Mouse (Mus musculus): ENCODE data around the gene Grasp. TPM values are rescaled to one million over a fixed set of nuclear protein-coding genes. Genes with fewer than 3 reads are reported as not detected.
A peak's percentile ranks its signal among the peaks of the same experiment; 100 is the strongest.

The Grasp gene
- polyA plus RNA-seq, 1 experiment from 2014 or later: 13.8 TPM

DNA sequence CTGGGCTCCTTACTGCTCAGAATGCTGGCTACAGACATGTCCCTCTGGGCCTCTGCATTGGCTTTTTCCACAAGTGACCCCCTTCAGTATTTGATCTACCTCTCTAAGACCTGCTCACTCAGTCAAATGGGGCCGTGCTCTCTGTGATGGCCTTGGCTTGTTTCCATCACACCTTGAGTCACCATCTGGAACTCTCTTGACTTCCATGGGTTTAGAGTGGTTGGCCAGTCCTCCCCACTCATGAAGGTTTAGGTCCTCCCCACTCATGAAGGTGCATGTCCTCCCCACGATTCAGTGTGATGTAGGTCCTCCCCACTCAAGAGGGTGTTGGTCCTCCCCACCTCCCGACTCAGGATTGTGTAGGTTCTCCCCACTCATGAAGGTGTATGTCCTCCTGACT is 9.2 kb downstream of the Grasp start:
- no peak overlapping the region for H3K27ac ChIP-seq
- H3K27me3 ChIP-seq (replicated peaks): peaks cover 12% of the 10 kb centered on the region; the same call in 1 of the 2 replicates
- 86% methylated on average over 3 of the region's 3 CpGs for WGBS
- H3K4me2 ChIP-seq (replicated peaks): no peak overlapping the region
- H3K9ac ChIP-seq: no peak overlapping the region
- no peak overlapping the region for H3K4me3 ChIP-seq
- peaks cover 13% of the 10 kb centered on the region for H3K4me1 ChIP-seq
- H3K36me3 ChIP-seq: peaks cover 26% of the 10 kb centered on the region
- no peak for ATAC-seq (ENCODE audit: low FRiP score, low read depth)
- no peaks in the 10 kb centered on the region for H3K9me3 ChIP-seq

DNA sequence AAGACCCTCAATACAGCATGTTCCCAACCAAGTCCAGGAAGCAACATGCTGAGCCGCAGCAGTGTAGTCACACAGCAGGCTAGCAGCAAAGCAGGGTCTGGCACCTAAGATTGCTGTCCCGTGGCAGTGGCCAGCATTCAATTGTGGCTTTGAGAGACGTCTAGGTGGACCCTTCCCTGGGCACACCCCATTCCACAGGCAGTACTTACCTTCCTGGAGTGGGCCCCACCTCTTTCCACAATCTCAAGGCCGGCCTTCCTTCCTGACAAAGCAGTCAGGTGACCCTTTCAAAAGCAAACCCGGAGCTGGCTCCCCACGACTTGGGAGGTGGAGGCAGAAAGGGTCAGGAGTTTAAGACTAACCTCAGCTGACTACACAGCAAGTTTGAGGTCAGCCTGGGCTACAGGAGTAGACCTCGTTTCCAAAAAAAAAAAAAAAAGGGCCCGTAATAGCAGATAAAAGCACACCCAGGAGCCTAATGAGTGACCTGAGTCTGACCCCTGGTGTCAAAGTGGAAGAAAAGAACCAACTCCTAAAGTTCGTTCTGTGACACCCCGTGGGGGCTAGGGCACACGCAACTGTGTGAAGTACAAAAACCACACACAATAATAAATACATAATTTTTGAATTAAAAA is 9.8 kb downstream of the Grasp start:
- no peak overlapping the region for H3K4me2 ChIP-seq (replicated peaks)
- WGBS: 17% methylated on average over 11 of the region's 11 CpGs
- H3K36me3 ChIP-seq: peaks cover 26% of the 10 kb centered on the region
- no peak overlapping the region for H3K9ac ChIP-seq
- H3K27me3 ChIP-seq (replicated peaks): peaks cover 17% of the 10 kb centered on the region
- H3K4me3 ChIP-seq: no peak overlapping the region
- H3K9me3 ChIP-seq: no peaks in the 10 kb centered on the region
- no peak for ATAC-seq (ENCODE audit: low FRiP score, low read depth)
- peaks cover 14% of the 10 kb centered on the region for H3K4me1 ChIP-seq
- no peak overlapping the region for H3K27ac ChIP-seq

GRCm38 (mm10) chr15:101234611-101235341 is 10.8 kb downstream of the Grasp start:
- no peak for ATAC-seq (ENCODE audit: low FRiP score, low read depth)
- H3K9ac ChIP-seq: no peak overlapping the region
- H3K27ac ChIP-seq: no peak overlapping the region
- H3K27me3 ChIP-seq (replicated peaks): peaks cover 17% of the 10 kb centered on the region
- H3K4me2 ChIP-seq (replicated peaks): no peak overlapping the region
- H3K9me3 ChIP-seq: no peaks in the 10 kb centered on the region
- peaks cover 19% of the 10 kb centered on the region for H3K36me3 ChIP-seq
- no peak overlapping the region for H3K4me3 ChIP-seq
- H3K4me1 ChIP-seq: peaks cover 18% of the 10 kb centered on the region
- WGBS: 72% methylated on average over 10 of the region's 10 CpGs

- Histone ChIP-seq H3K4me2 (replicated peaks) (no peak overlapping the region), H3K4me3 (no peak overlapping the region), H3K27ac (no peak overlapping the region), H3K9me3 (no peaks in the 10 kb centered on the region), H3K27me3 (replicated peaks) (peaks cover 17% of the 10 kb centered on the region), H3K9ac (no peak overlapping the region), H3K4me1 (peaks cover 18% of the 10 kb centered on the region), H3K36me3 (peaks cover 14% of the 10 kb centered on the region)
- WGBS: 31% methylated on average over 5 of the region's 5 CpGs
- no peak for ATAC-seq (ENCODE audit: low FRiP score, low read depth)
Measured at GRCm38 (mm10) chr15:101235342-101235698, 11.3 kb downstream of the Grasp start.

DNA sequence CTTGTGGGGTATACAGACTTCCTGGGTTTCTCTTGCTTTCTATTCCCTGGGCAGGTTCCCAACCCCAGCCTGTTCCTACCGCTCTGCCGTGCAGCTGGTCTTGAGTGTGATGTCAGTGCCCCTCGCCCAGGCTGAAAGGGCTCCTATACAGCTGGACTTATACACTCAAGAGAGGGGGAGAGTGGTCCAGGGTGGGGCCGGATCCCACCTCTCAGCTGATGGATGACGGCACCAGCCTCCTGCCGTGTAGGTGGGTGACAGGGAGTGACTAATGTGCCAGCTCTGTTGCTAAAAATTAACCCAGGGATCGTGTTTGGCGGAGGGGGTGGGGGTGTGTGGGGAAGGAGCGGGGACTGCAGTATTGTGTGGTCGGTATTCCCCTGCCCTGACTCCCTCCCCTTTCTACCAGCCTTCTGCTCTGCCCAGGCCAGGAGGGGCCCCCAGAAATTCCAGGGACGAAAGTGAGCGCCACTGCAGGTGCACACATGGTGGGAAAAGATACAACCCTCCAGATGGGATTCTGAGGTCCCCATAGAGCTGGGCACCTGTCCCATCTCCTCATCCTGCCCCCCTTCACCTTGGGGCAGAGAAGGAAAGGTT is 11.8 kb downstream of the Grasp start:
- H3K27me3 ChIP-seq (replicated peaks): peaks cover 17% of the 10 kb centered on the region
- H3K4me1 ChIP-seq: peaks cover 20% of the 10 kb centered on the region
- no peaks in the 10 kb centered on the region for H3K9me3 ChIP-seq
- H3K27ac ChIP-seq: no peak overlapping the region
- H3K36me3 ChIP-seq: peaks cover 8% of the 10 kb centered on the region
- ATAC-seq (ENCODE audit: low FRiP score, low read depth): no peak
- 24% methylated on average over 12 of the region's 12 CpGs for WGBS
- no peak overlapping the region for H3K4me2 ChIP-seq (replicated peaks)
- H3K4me3 ChIP-seq: no peak overlapping the region
- H3K9ac ChIP-seq: 0 out of 2 replicates have a peak overlapping the region, but pooled peaks have one; percentile 2

DNA sequence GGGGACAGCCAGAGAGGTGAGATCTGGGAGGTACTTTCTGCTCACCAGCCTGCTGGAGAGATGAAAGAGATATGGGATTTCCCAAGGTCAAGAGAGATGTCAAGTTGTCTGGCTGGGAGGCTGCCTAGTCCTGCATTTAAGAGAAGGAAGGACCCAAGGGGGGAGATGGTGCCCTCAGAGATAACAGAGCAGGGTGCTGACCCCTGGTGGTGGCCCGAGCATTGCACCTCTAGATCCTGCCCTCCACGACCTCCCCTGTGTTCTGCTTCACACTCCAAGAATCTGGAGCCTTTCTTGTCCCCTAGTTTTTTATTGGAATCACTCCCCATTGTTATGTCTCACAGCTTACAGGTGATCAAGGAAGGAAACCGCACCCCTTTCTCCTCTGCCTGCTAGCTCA is 12.9 kb downstream of the Grasp start:
- ATAC-seq (ENCODE audit: low FRiP score, low read depth): no peak
- Histone ChIP-seq H3K27ac (no peak overlapping the region), H3K4me3 (no peak overlapping the region), H3K9me3 (no peaks in the 10 kb centered on the region), H3K36me3 (no peaks in the 10 kb centered on the region), H3K27me3 (replicated peaks) (peaks cover 15% of the 10 kb centered on the region), H3K9ac (no peak overlapping the region), H3K4me1 (peaks cover 24% of the 10 kb centered on the region), H3K4me2 (replicated peaks) (no peak overlapping the region)
- WGBS: 7% methylated on average over 3 of the region's 3 CpGs

DNA sequence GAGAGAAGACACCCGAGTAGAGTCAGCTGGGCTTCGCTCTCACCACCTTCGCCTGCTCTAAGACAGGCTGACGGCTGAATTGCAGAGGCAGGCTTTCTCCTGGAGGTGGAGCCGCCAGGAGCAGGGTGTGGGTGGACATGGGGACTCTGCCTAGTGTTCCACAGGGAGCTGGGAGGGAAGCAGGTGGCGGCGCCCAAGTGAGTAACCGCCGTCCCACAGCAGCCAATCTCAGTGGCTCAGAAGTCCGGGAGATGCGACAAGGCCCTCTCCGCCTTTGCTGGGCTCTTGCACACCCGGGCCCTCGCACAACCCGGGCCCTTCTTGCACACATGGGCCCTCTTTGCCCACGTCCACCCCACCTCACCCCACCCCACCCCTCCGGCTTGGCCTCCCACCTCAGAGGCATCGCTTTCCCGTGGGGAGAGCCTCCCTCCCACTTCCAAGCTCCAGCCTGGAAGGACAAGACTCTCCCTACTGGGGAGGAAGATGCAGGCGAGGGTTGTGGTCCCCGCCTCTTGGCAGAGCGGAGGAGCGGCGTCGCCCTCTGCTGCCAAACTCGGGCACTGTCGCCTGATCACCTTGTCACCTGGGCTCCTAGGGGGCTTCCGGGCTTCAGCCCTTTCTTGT is 15.0 kb downstream of the Grasp start:
- Histone ChIP-seq H3K36me3 (no peaks in the 10 kb centered on the region), H3K9me3 (no peaks in the 10 kb centered on the region), H3K27me3 (replicated peaks) (peaks cover 9% of the 10 kb centered on the region; the same call in 1 of the 2 replicates), H3K4me1 (peaks cover 24% of the 10 kb centered on the region), H3K4me2 (replicated peaks) (peak overlapping the region; percentile 64), H3K27ac (no peak overlapping the region), H3K4me3 (peak overlapping the region; percentile 18), H3K9ac (0 out of 2 replicates have a peak overlapping the region, but pooled peaks have one; percentile 29)
- peak; percentile 29; the same call in 1 of the 2 replicates for ATAC-seq (ENCODE audit: low FRiP score, low read depth)
- 6% methylated on average over 28 of the region's 28 CpGs for WGBS

- H3K9ac ChIP-seq: no peak overlapping the region
Measured at GRCm38 (mm10) chr15:101239821-101240220, 15.8 kb downstream of the Grasp start.

DNA sequence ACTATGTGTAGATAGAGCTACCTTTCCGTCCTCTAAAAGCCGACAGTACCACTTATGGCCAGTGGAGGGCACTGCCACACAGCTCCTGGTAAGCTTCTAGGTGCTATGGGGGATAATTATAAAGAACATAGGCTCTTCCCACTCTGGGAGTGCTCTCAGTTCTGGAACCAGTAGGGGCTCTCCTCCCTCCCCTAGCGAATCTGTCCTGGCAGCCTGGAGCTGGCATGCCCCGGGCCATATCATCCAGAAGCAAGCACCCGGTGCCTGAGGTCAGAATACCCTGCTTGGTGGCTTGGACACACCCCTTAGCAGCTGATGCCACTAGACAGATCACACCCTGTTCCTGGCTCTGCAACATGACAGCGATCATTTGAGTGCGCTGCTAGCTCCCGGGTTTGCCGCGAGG is 16.8 kb downstream of the Grasp start:
- H3K9me3 ChIP-seq: no peaks in the 10 kb centered on the region
- no peaks in the 10 kb centered on the region for H3K36me3 ChIP-seq
- H3K9ac ChIP-seq: no peak overlapping the region
- H3K27ac ChIP-seq: no peak overlapping the region
- peaks cover 4% of the 10 kb centered on the region; the same call in 1 of the 2 replicates for H3K27me3 ChIP-seq (replicated peaks)
- peak; percentile 68 for ATAC-seq (ENCODE audit: low FRiP score, low read depth)
- peaks cover 16% of the 10 kb centered on the region for H3K4me1 ChIP-seq
- H3K4me2 ChIP-seq (replicated peaks): peak overlapping the region; percentile 47
- WGBS: 16% methylated on average over 10 of the region's 10 CpGs
- H3K4me3 ChIP-seq: no peak overlapping the region

More at GRCm38 (mm10) chr15:101239821-101240220, 15.8 kb downstream of the Grasp start:
- no peak overlapping the region for H3K4me3 ChIP-seq
- no peak overlapping the region for H3K27ac ChIP-seq
- H3K27me3 ChIP-seq (replicated peaks): peaks cover 9% of the 10 kb centered on the region; the same call in 1 of the 2 replicates
- no peak overlapping the region for H3K4me2 ChIP-seq (replicated peaks)
- H3K9me3 ChIP-seq: no peaks in the 10 kb centered on the region
- ATAC-seq (ENCODE audit: low FRiP score, low read depth): no peak
- H3K36me3 ChIP-seq: no peaks in the 10 kb centered on the region
- WGBS: 62% methylated on average over 8 of the region's 8 CpGs
- H3K4me1 ChIP-seq: peaks cover 24% of the 10 kb centered on the region

DNA sequence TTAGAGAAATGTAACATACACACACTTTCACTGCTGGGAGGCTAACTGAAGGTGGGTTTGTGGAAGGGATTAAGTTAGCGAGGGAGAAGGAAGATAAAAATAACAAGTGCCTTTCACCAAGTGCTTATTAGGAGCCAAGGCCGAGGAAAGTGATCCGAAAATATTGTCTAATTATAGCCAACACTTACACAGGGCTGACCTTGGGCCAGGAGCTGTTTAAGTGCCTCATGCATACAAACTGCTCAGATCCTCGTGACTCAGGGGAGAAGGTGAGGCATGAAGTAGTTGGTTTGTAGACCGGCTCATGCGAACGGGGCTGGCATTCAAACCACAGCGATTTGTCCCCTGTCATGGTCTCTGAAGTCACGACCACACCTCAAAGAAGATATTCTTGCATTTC is 17.2 kb downstream of the Grasp start:
- Histone ChIP-seq H3K27ac (no peak overlapping the region), H3K27me3 (replicated peaks) (peaks cover 4% of the 10 kb centered on the region; the same call in 1 of the 2 replicates), H3K4me1 (peaks cover 13% of the 10 kb centered on the region; the same call in 1 of the 2 replicates), H3K36me3 (no peaks in the 10 kb centered on the region), H3K4me2 (replicated peaks) (peak overlapping the region; percentile 47), H3K9me3 (no peaks in the 10 kb centered on the region), H3K9ac (no peak overlapping the region), H3K4me3 (no peak overlapping the region)
- WGBS: 69% methylated on average over 9 of the region's 9 CpGs
- ATAC-seq (ENCODE audit: low FRiP score, low read depth): no peak

GRCm38 (mm10) chr15:101241853-101242252 is 17.9 kb downstream of the Grasp start:
- no peak overlapping the region for H3K9ac ChIP-seq
- no peak overlapping the region for H3K4me2 ChIP-seq (replicated peaks)
- H3K27ac ChIP-seq: no peak overlapping the region
- H3K27me3 ChIP-seq (replicated peaks): peaks cover 4% of the 10 kb centered on the region; the same call in 1 of the 2 replicates
- no peak for ATAC-seq (ENCODE audit: low FRiP score, low read depth)
- H3K4me1 ChIP-seq: peaks cover 13% of the 10 kb centered on the region; the same call in 1 of the 2 replicates
- 65% methylated on average over 9 of the region's 9 CpGs for whole genome bisulfite sequencing
- H3K4me3 ChIP-seq: no peak overlapping the region
- no peaks in the 10 kb centered on the region for H3K9me3 ChIP-seq
- no peaks in the 10 kb centered on the region for H3K36me3 ChIP-seq

DNA sequence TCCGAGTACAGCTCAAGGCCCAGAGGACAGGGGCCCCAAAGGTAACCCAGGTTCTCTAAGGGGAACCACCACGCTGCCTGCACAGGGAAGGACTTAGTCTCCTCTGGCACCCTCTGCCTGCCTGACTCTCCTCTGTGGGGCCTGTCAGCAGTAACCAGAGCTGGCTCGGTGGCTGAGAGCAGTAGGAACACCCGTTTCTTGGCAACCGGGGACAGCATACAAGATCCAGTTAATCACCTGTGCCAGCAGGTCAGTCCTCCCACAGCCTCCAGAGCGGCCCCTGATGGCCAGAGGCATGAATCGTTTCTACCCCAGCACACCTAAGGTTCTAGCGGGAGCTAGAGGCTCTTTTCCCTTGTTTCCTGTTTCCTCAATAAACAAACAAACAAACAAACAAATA is 18.7 kb downstream of the Grasp start:
- Histone ChIP-seq H3K4me2 (replicated peaks) (no peak overlapping the region), H3K9me3 (no peaks in the 10 kb centered on the region), H3K27ac (no peak overlapping the region), H3K9ac (no peak overlapping the region), H3K27me3 (replicated peaks) (peaks cover 4% of the 10 kb centered on the region; the same call in 1 of the 2 replicates), H3K4me1 (peaks cover 17% of the 10 kb centered on the region; the same call in 1 of the 2 replicates), H3K4me3 (no peak overlapping the region), H3K36me3 (no peaks in the 10 kb centered on the region)
- no peak for ATAC-seq (ENCODE audit: low FRiP score, low read depth)
- 21% methylated on average over 8 of the region's 8 CpGs for WGBS

All from neural tube, embryonic 12.5 days (tissue).